Mouse (Mus musculus) erythroid progenitor cell, adult 5-6 weeks (primary cell): ENCODE results near the gene Dll1. TPM values are rescaled to one million over a fixed set of nuclear protein-coding genes. Genes with fewer than 3 reads are reported as not detected.

ENCODE experiments used
- ATAC-seq: replicated peaks from 2 replicates; pipeline ENCODE4 v1.8.0; 2016; ENCODE audit warnings: moderate number of reproducible peaks, mild to moderate bottlenecking, moderate TSS enrichment, inconsistent platforms; ENCODE audit not compliant: poor library complexity, low FRiP score, severe bottlenecking
- total RNA-seq, 2 experiments: library from RNA; stranded (forward) in 1 of 2; stranded (reverse) in 1 of 2; fragments of 150-400 nt in 1 of 2; fragments of 186-747, 209-891 nt in 1 of 2; gene quantifications; 2 replicates each; pipeline versions ENCODE4 v1.2.3 to v1.2.4; 2015 to 2017; ENCODE audit warnings: low replicate concordance in 2 of 2

Gene Dll1
- total RNA-seq, 2 experiments from 2014 or later, result not detected

- ATAC-seq, result no peak
Observed at GRCm38 (mm10) chr17:15350152-15350551, 26.5 kb downstream of the Dll1 start.

- ATAC-seq, result no peak
Observed at GRCm38 (mm10) chr17:15343071-15343822, 33.4 kb downstream of the Dll1 start.

- ATAC-seq, result no peak
Observed at GRCm38 (mm10) chr17:15337906-15338305, 38.8 kb downstream of the Dll1 start.

GRCm38 (mm10) chr17:15329740-15330318, 46.8 kb downstream of the Dll1 start:
- ATAC-seq, result no peak

- no peak for ATAC-seq
Observed at GRCm38 (mm10) chr17:15327106-15327505, 49.6 kb downstream of the Dll1 start.

- ATAC-seq, result no peak
Observed at GRCm38 (mm10) chr17:15325976-15326842, 50.5 kb downstream of the Dll1 start.

- no peak for ATAC-seq
Observed at GRCm38 (mm10) chr17:15323191-15323834, 53.4 kb downstream of the Dll1 start.

Other genes starting within 250 kb of the Dll1 start
- gene Fam120b, start 19.3 kb upstream of the Dll1 start, total RNA-seq (2015; ENCODE audit: low replicate concordance), result 0.36 and 2.9 TPM in 2 replicates
- 2.8 and 5.9 TPM in 2 replicates for gene Fam120b, start 19.3 kb upstream of the Dll1 start, total RNA-seq (2017; ENCODE audit: low replicate concordance)
- 54.8 and 67.9 TPM in 2 replicates for gene Psmb1, start 122.9 kb upstream of the Dll1 start, total RNA-seq (2015; ENCODE audit: low replicate concordance)
- 65.8 and 82.7 TPM in 2 replicates for gene Psmb1, start 122.9 kb upstream of the Dll1 start, total RNA-seq (2017; ENCODE audit: low replicate concordance)
- 66.7 and 82.2 TPM in 2 replicates for gene Tbp, start 123.0 kb upstream of the Dll1 start, total RNA-seq (2015; ENCODE audit: low replicate concordance)
- 44.2 and 47.7 TPM in 2 replicates for gene Tbp, start 123.0 kb upstream of the Dll1 start, total RNA-seq (2017; ENCODE audit: low replicate concordance)
- gene Pdcd2, start 150.4 kb upstream of the Dll1 start, total RNA-seq (2015; ENCODE audit: low replicate concordance), result 8.8 and 9.7 TPM in 2 replicates
- 8.4 and 10.5 TPM in 2 replicates for gene Pdcd2, start 150.4 kb upstream of the Dll1 start, total RNA-seq (2017; ENCODE audit: low replicate concordance)
- 5.0 TPM in 1 of 2 replicates, not detected in the other for gene Prdm9, start 187.5 kb upstream of the Dll1 start, total RNA-seq (2015; ENCODE audit: low replicate concordance)
- gene Prdm9, start 187.5 kb upstream of the Dll1 start, total RNA-seq (2017; ENCODE audit: low replicate concordance), result 0.13 and 2.2 TPM in 2 replicates